Mouse (Mus musculus) olfactory bulb, adult 2 months (tissue): ENCODE results near the gene Got1.

ENCODE experiments used
- CTCF ChIP-seq: fragments of 200-500 bp; IDR thresholded peaks from 2 replicates; pipeline ENCODE4 v1.5.1; 2012; ENCODE audit warnings: low read depth, mild to moderate bottlenecking, low read length, moderate library complexity; ENCODE audit not compliant: insufficient read depth
- POLR2A ChIP-seq: fragments of 200-500 bp; IDR thresholded peaks from 2 replicates; pipeline ENCODE4 v1.6.1; 2012; ENCODE audit warnings: mild to moderate bottlenecking, low read depth, low read length, moderate library complexity; ENCODE audit not compliant: insufficient read depth

GRCm38 (mm10) chr19:43568298-43568697 is 43.9 kb upstream of the Got1 start:
- TF ChIP-seq CTCF (no peak), POLR2A (no peak)
